Mouse (Mus musculus) gastrocnemius, postnatal 10 days (tissue): Measurements from ENCODE around the gene Nkain1. TPM values are rescaled to one million over a fixed set of nuclear protein-coding genes. Genes with fewer than 3 reads are reported as not detected.

Source experiments
- total RNA-seq, 2 experiments: library from RNA; stranded (reverse); gene quantifications; 2 replicates each; pipeline ENCODE4 v1.2.3; 2021

Gene Nkain1
- total RNA-seq, 2 experiments from 2014 or later = 14.3 to 15.8 TPM

Other genes with a start within 250 kb of the Nkain1 start
- gene Zcchc17, start 214.2 kb downstream of the Nkain1 start, total RNA-seq = 10 to 100 TPM; 45.4 to 46.9 TPM
- 10 to 100 TPM; 27.2 to 29.5 TPM for gene Snrnp40, start 214.0 kb downstream of the Nkain1 start, total RNA-seq
- gene Pum1, start 89.1 kb upstream of the Nkain1 start, total RNA-seq = 10 to 100 TPM; 41.8 to 54.3 TPM
- 10 to 100 TPM; 27.5 to 38.6 TPM for gene Sdc3, start 218.4 kb upstream of the Nkain1 start, total RNA-seq